8 mouse cellular contexts compared by ENCODE assay signal in genomic region chr11:96829813-96830538, GRCm38 (mm10). TPM values are rescaled to one million over a fixed set of nuclear protein-coding genes. Genes with fewer than 3 reads are reported as not detected.
A peak's percentile ranks its signal among the peaks of the same experiment; 100 is the strongest.
DNase-seq lines count a peak whose midpoint lies in the region; ATAC-seq lines count a peak whose summit lies in the region.

TSS of gene Nfe2l1 (minus strand) at chr11:96829968.

- peaks cover 43% of the 10 kb centered on the region for H3K79me2 ChIP-seq in macrophage (ENCODE audit: inconsistent target)

- WGBS in hindbrain, embryonic 16.5 days = under 1% methylated on average over 50 of the region's 51 CpGs
- under 1% methylated on average over 48 of the region's 51 CpGs for WGBS in macrophage (ENCODE audit: missing documents)

- DNase-seq in WW6 (ENCODE audit: low read depth, low spot score) = peak; percentile 99
- peak; percentile 85 to 96 for DNase-seq in cerebellum, postnatal 4 days (ENCODE audit: low spot score in 2 of 2)
- DNase-seq in gastrocnemius, adult 18-20 months (ENCODE audit: low spot score) = peak; percentile 99
- DNase-seq in left cerebral cortex, adult 18-20 months (ENCODE audit: low spot score in 2 of 2) = peak; percentile 98 to 99
- DNase-seq in right cerebral cortex, adult 18-20 months = peak; percentile 100
- DNase-seq in urinary bladder, postnatal 10 days (ENCODE audit: low spot score) = peak; percentile 88

- ATAC-seq in hindbrain, embryonic 16.5 days = peak; percentile 99

- peaks cover 9% of the 10 kb centered on the region; the same call in 1 of the 2 replicates for H3K36me3 ChIP-seq in hindbrain, embryonic 16.5 days (ENCODE audit: control insufficient read depth, insufficient read depth, low read length)
- no peaks in the 10 kb centered on the region for H3K36me3 ChIP-seq in macrophage (ENCODE audit: inconsistent target)

- peak within 1 kb of the TSS; percentile 87 for H3K4me2 ChIP-seq in hindbrain, embryonic 16.5 days (ENCODE audit: low read length)

- H3K4me3 ChIP-seq in hindbrain, embryonic 16.5 days (ENCODE audit: low read length) = peak within 1 kb of the TSS; percentile 83
- peak within 1 kb of the TSS; percentile 77 for H3K4me3 ChIP-seq in macrophage (ENCODE audit: inconsistent target)

- H3K27ac ChIP-seq in hindbrain, embryonic 16.5 days (ENCODE audit: low read depth, low read length) = peak within 1 kb of the TSS; percentile 96
- peak within 1 kb of the TSS; percentile 89 for H3K27ac ChIP-seq in macrophage

- H3K9me3 ChIP-seq in hindbrain, embryonic 16.5 days (ENCODE audit: control insufficient read depth, low read length) = no peaks in the 10 kb centered on the region

- H3K9ac ChIP-seq in hindbrain, embryonic 16.5 days (ENCODE audit: low read depth, low read length) = peak within 1 kb of the TSS; percentile 84

- H3K4me1 ChIP-seq in hindbrain, embryonic 16.5 days (ENCODE audit: control insufficient read depth, insufficient read depth, low read depth, low read length) = peaks cover 42% of the 10 kb centered on the region

- H3K27me3 ChIP-seq in hindbrain, embryonic 16.5 days (replicated peaks; ENCODE audit: control insufficient read depth, insufficient read depth, low read length) = no peaks in the 10 kb centered on the region

RNA-seq across cellular contexts. Expression of gene Nfe2l1, which starts in this region (rescaled TPM):
- 100 to 1,000 TPM; 460 to 570 TPM for total RNA-seq in gastrocnemius, adult 18-20 months (2021)
- polyA plus RNA-seq in hindbrain, embryonic 16.5 days (2015; fragmentation: Nextera tagmentation; extraction: Ambion mirVana) = 83.3 and 86.9 TPM in 2 replicates
- total RNA-seq in left cerebral cortex, adult 18-20 months (2021) = 100 to 1,000 TPM; 292 to 305 TPM
- 100 to 1,000 TPM in 25 of 26 experiments, 10 to 100 TPM in 1; 97.9 to 361 (median 196) TPM for total RNA-seq in macrophage (2018; cell fraction: chromatin; rRNA removed)
- total RNA-seq in macrophage (2018; cell fraction: cytosol; rRNA removed) = 100 to 1,000 TPM in 25 of 26 experiments, 10 to 100 TPM in 1; 98.7 to 304 (median 159) TPM
- 100 to 1,000 TPM; 116 to 523 (median 261) TPM for total RNA-seq in macrophage (2018; cell fraction: nucleus; rRNA removed)
- polyA plus RNA-seq in macrophage (2018) = 85.5 to 118 TPM (median 95.5 TPM) in 3 replicates

Comparison
In these comparisons a context has a peak if more than half of its experiments do, and no peak if none do; other contexts are left out.
1. Peak in every context shown above with its lines: DNase-seq, ATAC-seq, H3K4me3 ChIP-seq and H3K27ac ChIP-seq.